Mouse (Mus musculus) liver, adult 2 months (tissue): ENCODE results near the gene Slc22a21. TPM values are rescaled to one million over a fixed set of nuclear protein-coding genes. Genes with fewer than 3 reads are reported as not detected.

Experiments used
- DNase-seq: peaks from one replicate; pipeline ENCODE4 v3.0.0-alpha.2; 2011; ENCODE audit warnings: low read depth, low spot score; ENCODE audit errors: extremely low read depth
- H3K27ac ChIP-seq: fragments of 200-500 bp; replicated peaks from 2 replicates; pipeline ENCODE4 v1.5.1; 2012; ENCODE audit warnings: low read depth, mild to moderate bottlenecking, control low read depth, inconsistent platforms, low read length; ENCODE audit not compliant: insufficient read depth
- H3K27me3 ChIP-seq: fragments of 200-500 bp; 2 replicates; pipeline ENCODE4 v1.6.1; 2012; ENCODE audit warnings: mild to moderate bottlenecking, moderate library complexity, low read length, inconsistent platforms; ENCODE audit not compliant: control insufficient read depth, insufficient read depth
- H3K36me3 ChIP-seq: fragments of 200-500 bp; 2 replicates; pipeline ENCODE4 v1.6.1; 2012; ENCODE audit warnings: low read length, inconsistent platforms; ENCODE audit not compliant: control insufficient read depth, insufficient read depth
- H3K4me1 ChIP-seq: fragments of 200-500 bp; 2 replicates; pipeline ENCODE4 v1.6.1; 2011; ENCODE audit warnings: low read length; ENCODE audit not compliant: control insufficient read depth, insufficient read depth
- H3K4me3 ChIP-seq: fragments of 200-500 bp; 2 replicates; pipeline ENCODE4 v1.5.1; 2011; ENCODE audit warnings: low read depth, mild to moderate bottlenecking, control low read depth, low read length, moderate library complexity; ENCODE audit not compliant: insufficient read depth
- H3K79me2 ChIP-seq: fragments of 200-500 bp; 2 replicates; pipeline ENCODE4 v1.6.1; 2012; ENCODE audit warnings: inconsistent platforms, mild to moderate bottlenecking, low read length, moderate library complexity; ENCODE audit not compliant: control insufficient read depth, insufficient read depth
- H3K9ac ChIP-seq: fragments of 200-500 bp; 2 replicates; pipeline ENCODE4 v1.6.1; 2012; ENCODE audit warnings: low read depth, mild to moderate bottlenecking, control low read depth, inconsistent platforms, low read length
- CTCF ChIP-seq: fragments of 200-500 bp; IDR thresholded peaks from 2 replicates; pipeline ENCODE4 v1.5.1; 2011; ENCODE audit warnings: low read depth, low read length, control low read depth
- POLR2A ChIP-seq: fragments of 200-500 bp; IDR thresholded peaks from 2 replicates; pipeline ENCODE4 v1.6.1; 2011; ENCODE audit warnings: low read length, control low read depth; ENCODE audit not compliant: insufficient read depth; ENCODE audit errors: extremely low read depth
- WGBS: fragments of 180-500 bp; shearing (Covaris S2); methylation state at CpG from one replicate; pipeline ENCODE4 v1.1.7; 2018; 5-methylcytosine and 5-hydroxymethylcytosine counted together
- polyA plus RNA-seq: library from polyadenylated mRNA; depleted of rRNA; stranded (reverse); fragments of >200 nt; gene quantifications from 2 replicates; pipeline ENCODE4 v1.2.3, GENCODE M21; 2012
- total RNA-seq: library from RNA; depleted of rRNA; stranded (reverse); fragments of >200 nt; gene quantifications from 2 replicates; pipeline ENCODE4 v1.2.3, GENCODE M21; 2014

The Slc22a21 gene
- total and polyA plus RNA-seq, 2 experiments, result 0.35 to 0.55 TPM

- no peak overlapping the region for H3K9ac ChIP-seq
- H3K27me3 ChIP-seq, result no peaks in the 10 kb centered on the region
- WGBS, result 22% methylated on average over 17 of the region's 17 CpGs
- DNase-seq, result peak; percentile 47
- H3K4me3 ChIP-seq, result no peak overlapping the region
- H3K4me1 ChIP-seq, result 0 out of 2 replicates have a peak, but pooled peaks cover 3% of the 10 kb centered on the region
- no peaks in the 10 kb centered on the region for H3K36me3 ChIP-seq
- no peak overlapping the region for H3K27ac ChIP-seq
- TF ChIP-seq POLR2A (no peak), CTCF (peak; percentile 53; the same call in 1 of the 2 replicates)
- H3K79me2 ChIP-seq, result no peaks in the 10 kb centered on the region
Observed at GRCm38 (mm10) chr11:53931091-53931943, 48.8 kb downstream of the Slc22a21 start.

GRCm38 (mm10) chr11:53929741-53930140 is 50.4 kb downstream of the Slc22a21 start:
- Histone ChIP-seq H3K36me3 (no peaks in the 10 kb centered on the region), H3K27me3 (no peaks in the 10 kb centered on the region), H3K79me2 (no peaks in the 10 kb centered on the region), H3K27ac (no peak overlapping the region), H3K4me1 (0 out of 2 replicates have a peak, but pooled peaks cover 3% of the 10 kb centered on the region), H3K9ac (no peak overlapping the region), H3K4me3 (no peak overlapping the region)
- WGBS, result 97% methylated on average over 3 of the region's 3 CpGs
- DNase-seq, result no peak
- TF ChIP-seq POLR2A, result no peak
- no peak for TF ChIP-seq CTCF

- Histone ChIP-seq H3K4me3 (no peak overlapping the region), H3K27ac (no peak overlapping the region), H3K79me2 (no peaks in the 10 kb centered on the region), H3K9ac (no peak overlapping the region), H3K27me3 (no peaks in the 10 kb centered on the region), H3K36me3 (no peaks in the 10 kb centered on the region), H3K4me1 (0 out of 2 replicates have a peak, but pooled peaks cover 3% of the 10 kb centered on the region)
- no peak for DNase-seq
- 84% methylated on average over 3 of the region's 3 CpGs for WGBS
- TF ChIP-seq CTCF (no peak), POLR2A (no peak)
Observed at GRCm38 (mm10) chr11:53928585-53928984, 51.5 kb downstream of the Slc22a21 start.

- no peak overlapping the region for H3K4me3 ChIP-seq
- no peak overlapping the region for H3K27ac ChIP-seq
- H3K9ac ChIP-seq, result no peak overlapping the region
- 92% methylated on average over 5 of the region's 5 CpGs for WGBS
- H3K36me3 ChIP-seq, result no peaks in the 10 kb centered on the region
- H3K79me2 ChIP-seq, result no peaks in the 10 kb centered on the region
- TF ChIP-seq POLR2A, result no peak
- TF ChIP-seq CTCF, result no peak
- no peaks in the 10 kb centered on the region for H3K4me1 ChIP-seq
- no peaks in the 10 kb centered on the region for H3K27me3 ChIP-seq
- DNase-seq, result peak; percentile 24
Observed at GRCm38 (mm10) chr11:53926303-53926702, 53.8 kb downstream of the Slc22a21 start.

GRCm38 (mm10) chr11:53918851-53919250 is 61.3 kb downstream of the Slc22a21 start:
- Histone ChIP-seq H3K79me2 (no peaks in the 10 kb centered on the region), H3K27ac (no peak overlapping the region), H3K27me3 (no peaks in the 10 kb centered on the region), H3K4me3 (no peak overlapping the region), H3K4me1 (no peaks in the 10 kb centered on the region), H3K9ac (no peak overlapping the region), H3K36me3 (no peaks in the 10 kb centered on the region)
- DNase-seq, result no peak
- TF ChIP-seq CTCF, result no peak
- no peak for TF ChIP-seq POLR2A
- 88% methylated on average over 4 of the region's 4 CpGs for WGBS

- no peaks in the 10 kb centered on the region for H3K27me3 ChIP-seq
- no peaks in the 10 kb centered on the region for H3K36me3 ChIP-seq
- H3K9ac ChIP-seq, result no peak overlapping the region
- H3K4me3 ChIP-seq, result no peak overlapping the region
- no peak for TF ChIP-seq CTCF
- TF ChIP-seq POLR2A, result no peak
- peak; percentile 97 for DNase-seq
- no peak overlapping the region for H3K27ac ChIP-seq
- H3K79me2 ChIP-seq, result no peaks in the 10 kb centered on the region
- H3K4me1 ChIP-seq, result peaks cover 8% of the 10 kb centered on the region
- WGBS, result 17% methylated on average over 4 of the region's 4 CpGs
Observed at GRCm38 (mm10) chr11:53911011-53911410, 69.1 kb downstream of the Slc22a21 start.
